Mouse (Mus musculus): ENCODE results near the gene Bcl6.
A peak's percentile ranks its signal among the peaks of the same experiment; 100 is the strongest.

Bcl6 gene

DNA sequence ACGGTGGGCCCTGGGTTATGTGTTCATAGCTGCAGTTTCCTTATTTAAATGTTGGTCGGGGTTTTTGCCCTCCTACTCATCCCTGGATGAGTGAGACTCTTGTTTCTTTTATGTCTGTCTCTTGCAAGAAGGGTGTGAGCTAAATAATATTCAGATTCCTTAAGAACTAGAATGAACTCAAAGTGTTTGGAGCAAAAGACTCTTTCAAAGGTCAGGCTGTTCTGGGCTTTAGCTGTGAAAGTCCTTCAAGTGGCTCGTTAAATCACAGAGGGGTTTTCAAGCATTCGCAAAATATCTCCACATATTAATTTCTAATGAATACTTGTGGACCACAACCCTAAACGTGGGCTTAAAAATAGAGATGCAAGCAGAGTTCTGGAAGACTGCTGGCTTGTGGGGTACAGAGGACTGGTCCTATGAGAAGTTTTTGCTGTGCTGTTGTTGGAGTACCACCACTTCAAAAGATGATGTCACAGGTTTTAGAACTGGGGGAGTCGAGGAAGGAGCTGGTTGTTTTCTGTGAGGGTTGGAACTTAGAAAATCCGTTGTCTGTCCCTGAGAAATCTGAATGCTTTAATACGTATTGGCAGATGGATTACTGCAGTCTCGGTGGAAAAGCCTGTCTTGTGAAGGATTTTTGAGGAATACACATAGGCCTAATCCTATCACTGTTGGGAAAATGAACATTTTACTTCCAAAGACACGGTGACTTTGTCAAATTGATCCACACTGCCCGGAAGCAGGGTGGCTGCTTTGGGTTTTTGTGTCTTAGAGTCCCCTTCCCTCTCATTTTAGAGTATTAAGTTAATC, 1.7 kb upstream of the Bcl6 start:
- no peak for DNase-seq

GRCm38 (mm10) chr16:23989209-23990160, 833 bp upstream of the Bcl6 start:
- DNase-seq, result peak; percentile 31 to 53

- DNase-seq, result no peak
Observed at GRCm38 (mm10) chr16:23988157-23988465, 541 bp downstream of the Bcl6 start.

DNA sequence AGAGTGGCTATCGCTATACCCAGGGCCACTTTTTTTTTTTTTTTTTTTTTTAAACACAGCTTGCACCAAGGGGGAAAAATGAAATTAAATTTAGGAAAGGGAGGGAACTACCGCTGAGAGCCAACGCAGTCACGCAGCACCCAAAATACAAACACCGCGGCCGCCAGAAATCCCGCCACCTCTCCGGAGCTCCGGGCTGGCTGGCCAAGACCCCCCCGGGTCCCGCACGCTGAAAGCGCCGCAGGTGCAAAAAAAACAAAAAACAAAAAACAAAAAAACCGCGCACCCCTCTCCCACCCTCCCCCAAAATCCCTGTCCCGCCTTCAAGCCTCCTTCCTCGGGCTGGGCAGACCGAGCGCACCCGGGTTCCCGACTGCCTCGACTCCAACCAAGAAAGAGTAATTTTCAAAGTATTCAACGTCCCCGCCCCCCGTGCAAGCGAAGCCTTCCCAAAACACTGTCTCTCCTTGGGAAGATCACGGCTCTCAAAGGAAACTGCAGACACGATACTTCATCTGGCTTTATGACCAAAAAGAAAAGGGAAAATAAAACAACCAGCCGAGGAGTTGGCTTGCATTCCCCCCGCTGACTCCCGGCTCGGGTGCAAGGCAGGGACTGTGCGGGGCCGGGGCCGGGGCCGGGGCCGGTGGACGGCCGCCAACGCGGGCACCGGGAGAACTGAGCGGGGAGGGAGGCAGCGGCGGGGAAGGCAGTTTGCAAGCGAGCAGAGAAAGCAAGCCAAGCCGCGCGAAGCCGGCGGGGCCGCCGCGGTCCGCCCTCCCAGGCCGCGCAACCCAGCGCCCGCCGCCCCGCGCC, 1.1 kb downstream of the Bcl6 start:
- peak; percentile 65 to 79 for DNase-seq

- peak; percentile 44 to 48 for DNase-seq
Observed at GRCm38 (mm10) chr16:23986871-23987270, 1.8 kb downstream of the Bcl6 start.

DNA sequence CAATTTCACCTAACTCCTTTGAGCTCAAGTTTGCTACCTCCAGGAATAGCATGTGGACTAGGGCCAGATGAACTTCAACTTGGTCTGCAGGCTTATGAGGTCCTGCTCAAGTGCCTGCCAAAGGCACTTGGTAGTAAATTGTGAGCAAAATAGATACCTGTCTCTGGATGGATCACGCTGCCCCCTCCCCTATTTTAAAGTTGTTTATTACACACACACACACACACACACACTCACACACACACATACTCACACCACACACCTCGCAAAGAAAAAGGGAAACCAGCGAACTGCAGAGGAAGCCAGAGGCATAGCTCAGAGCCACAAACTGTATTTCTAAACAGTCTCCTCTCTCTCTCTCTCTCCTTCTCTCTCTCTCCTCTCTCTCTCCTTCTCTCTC, 2.5 kb downstream of the Bcl6 start:
- no peak for DNase-seq

DNA sequence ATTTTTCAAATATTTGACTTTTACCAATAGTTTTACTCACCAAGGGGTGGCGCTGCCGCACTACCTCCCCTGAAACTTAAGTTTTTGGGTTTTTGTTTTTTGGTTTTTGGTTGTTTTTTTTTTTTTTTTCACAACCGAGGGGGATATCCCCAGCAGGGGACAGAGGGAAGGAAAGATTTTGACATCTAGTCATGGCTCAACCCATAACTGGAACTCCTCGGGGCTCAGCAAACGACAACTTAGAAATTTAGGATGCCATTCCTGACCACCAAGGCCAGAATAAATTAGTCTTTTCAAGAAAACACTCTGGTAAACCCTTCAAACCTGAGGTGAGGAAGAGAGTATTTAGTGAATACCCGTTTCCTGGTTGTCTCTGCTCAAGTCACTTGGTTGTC, 3.2 kb downstream of the Bcl6 start:
- peak; percentile 79 to 80 for DNase-seq

DNA sequence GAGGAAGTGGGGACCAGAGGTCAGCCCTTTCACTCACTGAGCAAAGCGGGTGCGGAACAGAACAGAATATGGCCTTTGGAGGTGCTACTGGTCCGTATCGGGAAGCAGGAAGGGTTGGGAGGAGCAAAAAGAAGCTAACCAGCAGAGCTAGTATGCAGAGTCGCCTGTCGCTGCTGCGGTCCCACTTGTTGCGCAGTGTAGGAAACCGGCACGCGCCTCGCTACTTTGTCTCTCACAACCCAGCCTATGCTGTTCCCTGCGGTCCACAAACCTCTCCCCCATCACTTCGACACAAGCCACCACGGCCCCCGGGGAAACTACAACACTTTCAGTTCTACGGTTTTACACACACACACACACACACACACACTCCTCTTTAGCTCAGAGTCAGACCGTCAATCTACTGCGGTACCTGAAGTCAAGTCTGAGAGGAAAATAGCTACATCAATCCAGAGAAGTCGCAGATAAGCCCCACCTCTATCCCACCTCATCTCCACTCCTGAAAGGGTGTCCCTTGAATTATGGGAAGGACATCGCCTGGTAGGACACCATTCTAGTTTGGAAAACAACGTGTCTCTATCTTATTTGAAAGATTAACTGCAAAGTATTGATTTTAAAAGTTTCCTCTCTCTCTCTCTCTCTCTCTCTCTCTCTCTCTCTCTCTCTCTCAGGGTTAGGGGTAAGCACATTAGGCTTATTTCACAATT, 3.7 kb downstream of the Bcl6 start:
- DNase-seq, result peak; percentile 54 to 66

DNA sequence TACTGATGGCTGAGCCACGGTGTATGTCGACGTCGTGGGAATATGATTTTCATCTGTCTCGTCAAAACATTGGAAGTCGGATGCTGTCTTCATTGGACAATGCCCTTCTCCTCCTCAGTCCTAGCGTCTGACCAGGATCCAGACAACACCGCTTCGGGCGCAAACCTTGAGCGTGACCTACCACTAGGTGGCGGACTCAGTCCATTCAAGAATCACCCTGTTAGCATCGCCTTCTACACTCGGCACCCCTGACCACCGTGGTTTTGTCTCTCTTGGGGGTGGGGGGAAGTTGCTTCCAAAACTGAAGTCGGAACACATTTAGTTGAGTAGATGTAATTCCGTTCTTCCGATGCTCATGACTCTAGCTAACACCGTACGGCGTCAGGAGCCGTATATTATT, 4.5 kb downstream of the Bcl6 start:
- peak; percentile 94 for DNase-seq

GRCm38 (mm10) chr16:23982891-23983588, 5.6 kb downstream of the Bcl6 start:
- DNase-seq, result peak; percentile 89 to 93

GRCm38 (mm10) chr16:23981925-23982851, 6.5 kb downstream of the Bcl6 start:
- peak; percentile 87 to 91 for DNase-seq

DNA sequence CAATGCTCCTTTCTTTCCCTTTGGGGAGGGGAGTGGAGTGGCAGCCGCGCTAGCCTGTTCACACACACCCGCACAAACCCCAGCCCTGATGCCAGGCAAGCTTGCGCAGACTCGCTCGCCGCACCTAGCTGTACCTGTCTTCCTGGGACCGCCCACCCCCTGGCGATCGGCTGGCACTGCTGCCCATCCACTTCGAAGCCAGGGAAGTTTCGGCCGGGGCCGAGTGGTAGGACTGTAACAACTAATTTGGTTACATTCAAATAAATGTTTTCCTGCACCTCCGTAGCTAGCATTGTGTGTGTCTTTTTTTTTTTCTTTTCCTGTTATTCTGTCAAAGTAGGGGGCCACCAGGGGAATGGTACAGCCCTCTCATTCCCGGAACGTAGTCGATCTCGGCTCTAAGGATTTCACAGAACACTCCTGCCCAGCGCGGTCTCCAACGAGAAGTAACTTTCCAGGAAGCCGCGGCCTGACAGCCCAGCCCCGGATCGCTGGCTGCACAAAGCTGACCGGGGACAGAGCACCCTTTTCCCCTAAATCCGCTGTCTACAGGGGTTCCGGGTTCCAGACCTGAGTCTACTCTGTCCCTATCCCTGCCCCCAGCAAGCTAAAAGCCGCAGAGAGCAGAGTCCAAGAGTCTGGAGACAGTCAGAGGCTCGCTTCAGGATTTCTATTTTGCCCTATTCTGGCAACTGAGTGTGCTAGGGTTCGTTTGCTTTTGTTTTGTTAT, 7.5 kb downstream of the Bcl6 start:
- peak; percentile 58 to 67 for DNase-seq

GRCm38 (mm10) chr16:23980201-23980870, 8.3 kb downstream of the Bcl6 start:
- no peak for DNase-seq

GRCm38 (mm10) chr16:23979446-23979845, 9.2 kb downstream of the Bcl6 start:
- DNase-seq, result no peak

GRCm38 (mm10) chr16:23978495-23978894, 10.2 kb downstream of the Bcl6 start:
- no peak for DNase-seq

- DNase-seq, result no peak
Observed at GRCm38 (mm10) chr16:23977732-23978131, 10.9 kb downstream of the Bcl6 start.

GRCm38 (mm10) chr16:23976196-23976595, 12.5 kb downstream of the Bcl6 start:
- no peak for DNase-seq

GRCm38 (mm10) chr16:23973635-23974367, 14.9 kb downstream of the Bcl6 start:
- no peak for DNase-seq
